Mouse (Mus musculus) lung, embryonic 14.5 days (tissue): Measurements from ENCODE around the gene Rsl24d1. TPM values are rescaled to one million over a fixed set of nuclear protein-coding genes. Genes with fewer than 3 reads are reported as not detected.
A peak's percentile ranks its signal among the peaks of the same experiment; 100 is the strongest.

Experiments used
- ATAC-seq: fragments of 200-750 bp; cut with Nextera tagmentation; 2 replicates; pipeline ENCODE4 v1.8.0; 2017; ENCODE audit warnings: mild to moderate bottlenecking, moderate TSS enrichment, moderate library complexity; ENCODE audit not compliant: insufficient read depth
- DNase-seq: peaks from one replicate; pipeline ENCODE4 v3.0.0-alpha.2; 2015
- H3K27ac ChIP-seq: fragments of 300-500 bp; sonication (generic); 2 replicates; pipeline ENCODE4 v1.5.1; 2014; ENCODE audit warnings: low read depth, mild to moderate bottlenecking, moderate library complexity
- H3K27me3 ChIP-seq: fragments of 300-500 bp; sonication (generic); 2 replicates; pipeline ENCODE4 v1.6.1; 2014; ENCODE audit warnings: low read length, control low read depth; ENCODE audit not compliant: insufficient read depth
- H3K36me3 ChIP-seq: fragments of 300-500 bp; sonication (generic); 2 replicates; pipeline ENCODE4 v1.6.1; 2014; ENCODE audit warnings: control low read depth; ENCODE audit not compliant: insufficient read depth
- H3K4me1 ChIP-seq: fragments of 300-500 bp; sonication (generic); 2 replicates; pipeline ENCODE4 v1.6.1; 2014; ENCODE audit warnings: antibody characterized with exemption, control low read depth; ENCODE audit not compliant: insufficient read depth
- H3K4me2 ChIP-seq: fragments of 300-500 bp; sonication (generic); 2 replicates; pipeline ENCODE4 v1.6.1; 2014; ENCODE audit warnings: mild to moderate bottlenecking
- H3K4me3 ChIP-seq: fragments of 300-500 bp; sonication (generic); 2 replicates; pipeline ENCODE4 v1.5.1; 2014; ENCODE audit warnings: low read depth, low read length
- H3K9ac ChIP-seq: fragments of 300-500 bp; sonication (generic); 2 replicates; pipeline ENCODE4 v1.6.1; 2014
- H3K9me3 ChIP-seq: fragments of 300-500 bp; sonication (generic); 2 replicates; pipeline ENCODE4 v1.6.1; 2016; ENCODE audit warnings: low read depth, low read length, control low read depth
- CTCF ChIP-seq: IDR thresholded peaks from 2 replicates; pipeline ENCODE4 v1.5.1; 2016; ENCODE audit warnings: antibody characterized with exemption, low read depth
- WGBS: fragments of 180-500 bp; shearing (Covaris S2); extraction: QIAGEN DNeasy Blood & Tissue Kit; methylation state at CpG from one replicate; pipeline ENCODE4 v1.1.7; 2014; 5-methylcytosine and 5-hydroxymethylcytosine counted together
- polyA plus RNA-seq: library from polyadenylated mRNA; unstranded; fragments of >200 nt; fragmentation: Nextera tagmentation; extraction: Ambion mirVana; gene quantifications from 2 replicates; pipeline ENCODE4 v1.2.1, GENCODE M21; 2014

The Rsl24d1 gene
- polyA plus RNA-seq, 1 experiment from 2014 or later: 115 TPM

DNA sequence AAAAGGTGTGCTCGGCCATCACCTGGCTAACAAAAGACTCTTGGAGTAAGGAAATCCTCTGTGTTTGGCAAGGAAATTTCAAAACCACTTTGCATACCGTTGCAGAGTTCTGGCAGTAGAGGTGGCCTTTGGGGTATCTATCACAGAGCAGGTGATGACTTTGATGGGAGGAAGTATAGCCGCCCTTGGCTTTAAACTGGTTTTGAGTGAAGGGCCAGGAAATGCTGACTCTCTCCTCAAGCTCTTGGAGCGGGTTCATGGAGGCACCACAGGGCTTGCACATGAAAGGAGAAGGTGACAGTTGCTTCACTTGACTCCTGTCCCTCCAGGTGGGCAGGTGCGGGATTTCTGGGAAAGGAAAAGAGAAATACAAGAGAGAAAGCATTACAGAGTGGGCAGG, 25.6 kb upstream of the Rsl24d1 start:
- no peaks in the 10 kb centered on the region for H3K9me3 ChIP-seq
- no peak for TF ChIP-seq CTCF
- H3K27me3 ChIP-seq: no peaks in the 10 kb centered on the region
- WGBS: 64% methylated on average over 5 of the region's 5 CpGs
- H3K4me2 ChIP-seq: no peak overlapping the region
- H3K9ac ChIP-seq: no peak overlapping the region
- ATAC-seq (no peak), DNase-seq (no peak)
- no peak overlapping the region for H3K27ac ChIP-seq
- H3K4me3 ChIP-seq: no peak overlapping the region
- H3K4me1 ChIP-seq: no peaks in the 10 kb centered on the region
- no peaks in the 10 kb centered on the region for H3K36me3 ChIP-seq

DNA sequence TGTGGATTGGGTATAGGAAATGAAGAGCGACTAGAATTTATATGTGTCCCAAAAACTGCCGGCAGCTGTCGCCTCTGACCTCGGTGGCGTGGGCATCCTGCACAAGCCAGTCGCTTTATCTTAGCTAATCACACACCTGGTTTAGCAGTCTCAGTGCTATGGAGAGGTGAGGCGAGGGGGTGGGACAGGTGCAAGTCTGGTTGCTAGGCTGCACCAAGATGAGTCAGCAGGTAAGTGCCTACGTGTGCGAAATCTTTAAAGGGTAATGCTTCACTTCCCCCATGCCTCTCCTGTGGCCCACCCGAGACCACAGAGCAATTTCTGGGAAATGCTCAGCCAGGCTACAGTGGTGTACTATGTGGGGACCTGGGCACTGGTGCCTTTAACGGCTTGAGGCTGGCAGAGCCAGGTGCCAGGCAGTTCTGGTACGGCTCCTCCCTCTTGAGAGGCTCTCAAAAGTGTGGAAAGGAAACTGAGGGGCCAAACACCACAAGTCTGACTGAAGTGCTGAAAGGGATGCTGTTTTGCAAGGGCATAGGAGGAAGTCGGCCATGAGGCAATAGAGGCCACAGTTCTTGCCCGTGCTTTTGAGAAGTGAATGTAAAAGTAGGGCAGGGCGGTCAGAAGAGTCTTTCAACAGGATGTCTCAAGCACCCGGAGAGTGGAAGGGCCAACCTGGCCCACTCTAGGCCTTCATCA, 23.9 kb upstream of the Rsl24d1 start:
- Histone ChIP-seq H3K9ac (no peak overlapping the region), H3K27ac (0 out of 2 replicates have a peak overlapping the region, but pooled peaks have one; percentile 5), H3K27me3 (no peaks in the 10 kb centered on the region), H3K4me1 (no peaks in the 10 kb centered on the region), H3K9me3 (no peaks in the 10 kb centered on the region), H3K4me2 (0 out of 2 replicates have a peak overlapping the region, but pooled peaks have one; percentile 31), H3K4me3 (no peak overlapping the region), H3K36me3 (no peaks in the 10 kb centered on the region)
- WGBS: 54% methylated on average over 16 of the region's 16 CpGs
- no peak for TF ChIP-seq CTCF
- ATAC-seq: peak; percentile 44
- peak; percentile 33 for DNase-seq

DNA sequence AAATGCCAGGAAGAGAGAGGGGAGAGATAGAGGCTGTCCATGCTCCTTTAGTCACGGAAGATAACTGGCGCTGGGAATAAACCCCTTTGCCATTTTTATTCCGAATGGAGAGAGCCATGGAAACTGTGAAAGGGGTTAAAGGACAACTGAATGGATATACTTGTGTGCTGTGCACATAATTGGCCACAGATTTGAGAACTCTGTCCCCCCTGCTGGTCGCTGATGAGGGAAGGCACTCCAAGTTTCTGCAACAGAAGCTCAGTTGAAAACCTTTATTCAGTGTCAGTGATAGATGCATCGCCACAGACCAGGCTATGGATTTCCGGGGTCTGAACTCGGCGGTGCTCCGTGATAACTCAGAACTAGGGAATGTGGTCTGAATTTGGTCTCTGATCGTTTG, 23.1 kb upstream of the Rsl24d1 start:
- H3K27ac ChIP-seq: 0 out of 2 replicates have a peak overlapping the region, but pooled peaks have one; percentile 5
- H3K9ac ChIP-seq: no peak overlapping the region
- no peaks in the 10 kb centered on the region for H3K27me3 ChIP-seq
- H3K4me2 ChIP-seq: no peak overlapping the region
- no peaks in the 10 kb centered on the region for H3K36me3 ChIP-seq
- no peak for ATAC-seq
- peak; percentile 21; the same call in 1 of the 2 replicates for TF ChIP-seq CTCF
- no peak for DNase-seq
- 73% methylated on average over 10 of the region's 10 CpGs for WGBS
- H3K4me3 ChIP-seq: no peak overlapping the region
- no peaks in the 10 kb centered on the region for H3K9me3 ChIP-seq
- H3K4me1 ChIP-seq: no peaks in the 10 kb centered on the region

DNA sequence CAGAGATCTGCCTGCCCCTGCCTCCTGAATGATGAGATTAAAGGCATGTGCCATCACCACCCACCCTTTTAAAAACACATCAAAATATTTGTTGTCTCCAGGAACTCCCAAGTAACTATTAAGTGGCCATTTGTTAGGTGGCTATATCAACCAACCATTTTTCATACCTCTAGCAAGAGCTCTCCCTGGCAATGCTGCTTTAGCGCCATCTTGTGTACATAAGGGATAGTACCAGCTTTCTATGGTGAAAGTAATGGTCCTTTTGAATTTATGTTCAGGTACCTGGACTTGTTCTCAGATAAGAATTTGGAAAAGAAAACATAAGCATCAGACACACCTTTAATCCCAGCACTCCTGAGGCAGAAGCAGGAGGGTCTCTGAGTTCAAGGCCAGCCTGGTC, 21.5 kb upstream of the Rsl24d1 start:
- TF ChIP-seq CTCF: peak; percentile 92
- H3K4me2 ChIP-seq: no peak overlapping the region
- H3K27ac ChIP-seq: no peak overlapping the region
- peak; percentile 82 for DNase-seq
- no peaks in the 10 kb centered on the region for H3K36me3 ChIP-seq
- H3K4me3 ChIP-seq: no peak overlapping the region
- WGBS: 0% methylated on average over 1 of the region's 1 CpGs
- no peak overlapping the region for H3K9ac ChIP-seq
- ATAC-seq: peak; percentile 42; the same call in 1 of the 2 replicates
- H3K9me3 ChIP-seq: no peaks in the 10 kb centered on the region
- no peaks in the 10 kb centered on the region for H3K4me1 ChIP-seq
- no peaks in the 10 kb centered on the region for H3K27me3 ChIP-seq

DNA sequence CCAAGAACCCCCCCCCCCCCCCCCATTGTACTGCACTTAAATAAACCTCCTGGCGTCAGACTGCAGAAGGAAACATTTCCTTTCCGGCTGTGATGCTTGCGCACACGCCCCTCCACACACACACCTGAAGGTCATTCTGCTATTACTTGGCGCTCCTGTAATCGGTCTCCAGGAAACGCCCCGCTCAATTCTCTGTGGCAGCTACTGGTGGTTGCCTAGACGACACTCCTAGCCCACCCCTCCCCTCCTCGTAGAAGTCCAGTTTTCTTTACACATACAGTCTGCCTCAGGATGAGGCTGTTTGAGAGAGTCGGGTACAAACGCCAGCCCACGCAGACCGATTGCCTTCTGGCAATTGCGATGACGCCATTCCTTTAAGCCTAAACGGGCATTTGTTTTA, 18.6 kb upstream of the Rsl24d1 start:
- Histone ChIP-seq H3K4me1 (no peaks in the 10 kb centered on the region), H3K27me3 (no peaks in the 10 kb centered on the region), H3K36me3 (no peaks in the 10 kb centered on the region), H3K9me3 (no peaks in the 10 kb centered on the region), H3K4me2 (peak overlapping the region; percentile 27), H3K9ac (no peak overlapping the region), H3K4me3 (no peak overlapping the region), H3K27ac (no peak overlapping the region)
- WGBS: 20% methylated on average over 17 of the region's 17 CpGs
- DNase-seq: peak; percentile 65
- no peak for TF ChIP-seq CTCF
- ATAC-seq: peak; percentile 78; the same call in 1 of the 2 replicates

DNA sequence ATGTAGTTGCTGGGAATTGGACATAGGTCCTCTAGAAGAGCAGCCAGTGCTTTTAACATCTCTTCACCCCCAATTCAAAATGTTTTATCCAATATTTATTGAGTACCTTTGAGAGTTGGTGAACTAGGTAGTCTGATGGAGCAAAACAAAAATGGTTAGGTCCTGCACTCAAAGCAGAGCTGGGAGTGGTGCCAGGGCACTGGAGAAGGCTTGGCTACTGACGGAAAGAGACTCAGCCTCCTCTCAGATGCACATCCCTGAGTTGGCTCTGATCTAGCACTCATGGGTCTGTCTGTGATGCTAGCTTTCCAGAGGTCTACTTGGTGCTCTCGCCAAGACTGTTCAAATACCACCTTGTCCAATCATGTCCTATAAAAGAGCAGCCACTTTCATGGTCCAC, 15.3 kb upstream of the Rsl24d1 start:
- Histone ChIP-seq H3K4me3 (no peak overlapping the region), H3K27ac (no peak overlapping the region), H3K9me3 (no peaks in the 10 kb centered on the region), H3K36me3 (no peaks in the 10 kb centered on the region), H3K4me1 (no peaks in the 10 kb centered on the region), H3K4me2 (no peak overlapping the region), H3K27me3 (peaks cover 9% of the 10 kb centered on the region; the same call in 1 of the 2 replicates), H3K9ac (no peak overlapping the region)
- no peak for TF ChIP-seq CTCF
- WGBS: 72% methylated on average over 2 of the region's 2 CpGs
- ATAC-seq (no peak), DNase-seq (no peak)

DNA sequence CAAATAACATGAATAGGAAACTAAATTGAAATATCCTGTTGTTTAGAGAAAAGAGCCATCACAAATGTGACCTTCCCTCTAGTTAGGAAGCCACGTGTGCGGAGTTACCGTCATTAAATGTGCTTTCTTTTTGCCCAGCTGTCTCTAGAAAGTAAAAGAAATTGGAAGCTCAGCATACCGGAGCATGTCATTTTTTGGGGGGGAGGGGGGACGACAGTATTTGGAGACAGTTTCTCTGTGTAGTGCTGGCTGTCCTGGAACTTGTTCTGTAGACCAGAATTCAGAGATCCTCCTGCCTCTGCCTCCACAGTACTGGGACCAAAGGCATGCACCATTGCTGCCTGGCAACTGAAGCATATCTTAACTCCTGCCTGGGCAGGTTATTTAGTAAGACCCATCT, 11.7 kb upstream of the Rsl24d1 start, which contains the start of gene Khdc3:
TSS of gene Khdc3 (plus strand) at position 301 of the 400 bp plus-strand sequence.
- TF ChIP-seq CTCF: no peak
- no peak within 1 kb of the TSS for H3K27ac ChIP-seq
- peaks cover 17% of the 10 kb centered on the region; the same call in 1 of the 2 replicates for H3K27me3 ChIP-seq
- H3K36me3 ChIP-seq: no peaks in the 10 kb centered on the region
- peaks cover 8% of the 10 kb centered on the region; the same call in 1 of the 2 replicates for H3K4me1 ChIP-seq
- DNase-seq (no peak), ATAC-seq (no peak)
- H3K9me3 ChIP-seq: no peaks in the 10 kb centered on the region
- H3K9ac ChIP-seq: no peak within 1 kb of the TSS
- 83% methylated on average over 5 of the region's 5 CpGs for WGBS
- no peak within 1 kb of the TSS for H3K4me3 ChIP-seq
- H3K4me2 ChIP-seq: no peak within 1 kb of the TSS
